Mouse (Mus musculus) lung, embryonic 14.5 days (tissue): ENCODE data around the gene Tmem141. TPM values are rescaled to one million over a fixed set of nuclear protein-coding genes. Genes with fewer than 3 reads are reported as not detected.

Experiments used
- ATAC-seq: fragments of 200-750 bp; cut with Nextera tagmentation; 2 replicates; pipeline ENCODE4 v1.8.0; 2017; ENCODE audit warnings: mild to moderate bottlenecking, moderate TSS enrichment, moderate library complexity; ENCODE audit not compliant: insufficient read depth
- DNase-seq: peaks from one replicate; pipeline ENCODE4 v3.0.0-alpha.2; 2015
- H3K27ac ChIP-seq: fragments of 300-500 bp; sonication (generic); 2 replicates; pipeline ENCODE4 v1.5.1; 2014; ENCODE audit warnings: low read depth, mild to moderate bottlenecking, moderate library complexity
- H3K27me3 ChIP-seq: fragments of 300-500 bp; sonication (generic); 2 replicates; pipeline ENCODE4 v1.6.1; 2014; ENCODE audit warnings: low read length, control low read depth; ENCODE audit not compliant: insufficient read depth
- H3K36me3 ChIP-seq: fragments of 300-500 bp; sonication (generic); 2 replicates; pipeline ENCODE4 v1.6.1; 2014; ENCODE audit warnings: control low read depth; ENCODE audit not compliant: insufficient read depth
- H3K4me1 ChIP-seq: fragments of 300-500 bp; sonication (generic); 2 replicates; pipeline ENCODE4 v1.6.1; 2014; ENCODE audit warnings: antibody characterized with exemption, control low read depth; ENCODE audit not compliant: insufficient read depth
- H3K4me2 ChIP-seq: fragments of 300-500 bp; sonication (generic); 2 replicates; pipeline ENCODE4 v1.6.1; 2014; ENCODE audit warnings: mild to moderate bottlenecking
- H3K4me3 ChIP-seq: fragments of 300-500 bp; sonication (generic); 2 replicates; pipeline ENCODE4 v1.5.1; 2014; ENCODE audit warnings: low read depth, low read length
- H3K9ac ChIP-seq: fragments of 300-500 bp; sonication (generic); 2 replicates; pipeline ENCODE4 v1.6.1; 2014
- H3K9me3 ChIP-seq: fragments of 300-500 bp; sonication (generic); 2 replicates; pipeline ENCODE4 v1.6.1; 2016; ENCODE audit warnings: low read depth, low read length, control low read depth
- CTCF ChIP-seq: IDR thresholded peaks from 2 replicates; pipeline ENCODE4 v1.5.1; 2016; ENCODE audit warnings: antibody characterized with exemption, low read depth
- WGBS: fragments of 180-500 bp; shearing (Covaris S2); extraction: QIAGEN DNeasy Blood & Tissue Kit; methylation state at CpG from one replicate; pipeline ENCODE4 v1.1.7; 2014; 5-methylcytosine and 5-hydroxymethylcytosine counted together
- polyA plus RNA-seq: library from polyadenylated mRNA; unstranded; fragments of >200 nt; fragmentation: Nextera tagmentation; extraction: Ambion mirVana; gene quantifications from 2 replicates; pipeline ENCODE4 v1.2.1, GENCODE M21; 2014

The Tmem141 gene
- polyA plus RNA-seq, 1 experiment from 2014 or later, result 26.0 TPM

DNA sequence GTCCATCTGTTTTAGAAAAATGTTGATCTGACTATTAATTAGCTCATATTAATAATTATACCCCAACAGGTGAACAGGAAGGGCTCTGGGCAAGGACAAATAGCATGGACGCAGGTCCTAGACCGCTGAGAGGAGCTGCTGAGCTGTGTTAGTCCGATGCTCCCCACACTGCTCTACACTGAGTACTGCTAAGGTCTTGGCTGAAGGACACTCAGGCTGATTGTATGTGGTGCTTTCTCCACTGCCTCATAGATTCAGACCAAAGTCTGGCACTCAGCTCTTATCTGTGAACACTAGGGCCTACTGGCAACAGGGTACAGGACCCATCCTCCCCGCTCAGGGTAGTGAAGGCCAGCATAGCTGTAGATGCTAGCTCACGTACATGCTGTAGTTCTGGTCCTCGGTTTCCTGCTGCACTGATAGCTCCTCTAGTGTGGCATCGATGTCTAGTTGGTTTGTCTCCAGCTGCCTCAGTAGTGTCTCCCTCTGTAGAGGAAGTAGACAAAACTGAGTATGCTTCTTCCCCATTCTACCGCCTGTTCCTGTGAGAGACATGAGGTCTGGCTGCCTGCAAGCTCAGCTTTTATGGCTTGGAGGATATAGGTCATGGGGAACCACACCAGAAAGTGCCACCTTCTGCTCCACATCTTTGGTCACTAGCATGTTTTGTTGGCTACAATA lies 33.4 kb downstream of the Tmem141 start:
- Histone ChIP-seq H3K36me3 (peaks cover 93% of the 10 kb centered on the region), H3K4me3 (no peak overlapping the region), H3K27me3 (no peaks in the 10 kb centered on the region), H3K9me3 (no peaks in the 10 kb centered on the region), H3K4me1 (no peaks in the 10 kb centered on the region), H3K4me2 (no peak overlapping the region), H3K27ac (no peak overlapping the region), H3K9ac (no peak overlapping the region)
- DNase-seq (no peak), ATAC-seq (no peak)
- no peak for TF ChIP-seq CTCF
- 92% methylated on average over 8 of the region's 8 CpGs for WGBS

GRCm38 (mm10) chr2:25587290-25587689 lies 34.5 kb downstream of the Tmem141 start:
- no peaks in the 10 kb centered on the region for H3K27me3 ChIP-seq
- ATAC-seq, result no peak
- H3K4me2 ChIP-seq, result no peak overlapping the region
- WGBS, result 88% methylated on average over 8 of the region's 8 CpGs
- peaks cover 90% of the 10 kb centered on the region for H3K36me3 ChIP-seq
- no peaks in the 10 kb centered on the region for H3K4me1 ChIP-seq
- no peak overlapping the region for H3K27ac ChIP-seq
- no peak overlapping the region for H3K4me3 ChIP-seq
- no peak for TF ChIP-seq CTCF
- no peak for DNase-seq
- H3K9me3 ChIP-seq, result no peaks in the 10 kb centered on the region
- no peak overlapping the region for H3K9ac ChIP-seq

DNA sequence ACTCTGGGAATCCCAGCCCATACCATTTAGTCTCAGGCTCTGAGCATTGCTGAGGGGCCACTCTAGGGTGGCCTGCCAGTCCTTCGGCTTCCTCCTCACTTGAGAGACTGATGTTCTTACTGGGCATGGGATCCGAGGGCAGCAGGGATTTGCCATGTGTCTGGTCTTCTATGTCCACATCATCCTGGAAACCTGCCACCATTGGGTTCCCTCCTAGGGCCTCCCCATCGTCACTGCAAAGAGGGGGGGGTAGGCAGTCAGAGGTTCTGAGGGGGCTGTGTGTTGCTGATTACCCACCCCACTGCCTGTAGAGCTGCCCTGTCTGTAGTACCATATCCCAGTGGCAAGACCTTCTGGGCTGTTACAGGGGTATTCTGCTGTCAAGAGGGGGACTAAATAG lies 36.2 kb downstream of the Tmem141 start:
- no peak for DNase-seq
- no peaks in the 10 kb centered on the region for H3K9me3 ChIP-seq
- no peak overlapping the region for H3K4me2 ChIP-seq
- no peak for ATAC-seq
- no peak overlapping the region for H3K9ac ChIP-seq
- no peak overlapping the region for H3K27ac ChIP-seq
- TF ChIP-seq CTCF, result no peak
- H3K36me3 ChIP-seq, result peaks cover 73% of the 10 kb centered on the region
- H3K4me1 ChIP-seq, result 0 out of 2 replicates have a peak, but pooled peaks cover 3% of the 10 kb centered on the region
- peaks cover 8% of the 10 kb centered on the region for H3K27me3 ChIP-seq
- no peak overlapping the region for H3K4me3 ChIP-seq
- WGBS, result 76% methylated on average over 3 of the region's 3 CpGs

GRCm38 (mm10) chr2:25584856-25585255 lies 36.9 kb downstream of the Tmem141 start:
- WGBS, result 72% methylated on average over 4 of the region's 4 CpGs
- Histone ChIP-seq H3K4me2 (no peak overlapping the region), H3K9me3 (no peaks in the 10 kb centered on the region), H3K4me1 (0 out of 2 replicates have a peak, but pooled peaks cover 3% of the 10 kb centered on the region), H3K27me3 (peaks cover 16% of the 10 kb centered on the region), H3K4me3 (no peak overlapping the region), H3K27ac (no peak overlapping the region), H3K36me3 (peaks cover 65% of the 10 kb centered on the region), H3K9ac (no peak overlapping the region)
- no peak for TF ChIP-seq CTCF
- no peak for ATAC-seq
- no peak for DNase-seq

GRCm38 (mm10) chr2:25584152-25584551 lies 37.7 kb downstream of the Tmem141 start:
- H3K9ac ChIP-seq, result no peak overlapping the region
- WGBS, result 84% methylated on average over 3 of the region's 3 CpGs
- no peak overlapping the region for H3K27ac ChIP-seq
- H3K27me3 ChIP-seq, result peaks cover 23% of the 10 kb centered on the region
- TF ChIP-seq CTCF, result no peak
- ATAC-seq (no peak), DNase-seq (no peak)
- no peak overlapping the region for H3K4me2 ChIP-seq
- H3K9me3 ChIP-seq, result no peaks in the 10 kb centered on the region
- peaks cover 58% of the 10 kb centered on the region for H3K36me3 ChIP-seq
- H3K4me1 ChIP-seq, result 0 out of 2 replicates have a peak, but pooled peaks cover 3% of the 10 kb centered on the region
- H3K4me3 ChIP-seq, result no peak overlapping the region

GRCm38 (mm10) chr2:25583571-25583970 lies 38.2 kb downstream of the Tmem141 start:
- DNase-seq (no peak), ATAC-seq (no peak)
- H3K9me3 ChIP-seq, result no peaks in the 10 kb centered on the region
- WGBS, result 62% methylated on average over 4 of the region's 4 CpGs
- 0 out of 2 replicates have a peak, but pooled peaks cover 3% of the 10 kb centered on the region for H3K4me1 ChIP-seq
- H3K9ac ChIP-seq, result no peak overlapping the region
- H3K4me3 ChIP-seq, result no peak overlapping the region
- no peak for TF ChIP-seq CTCF
- peaks cover 29% of the 10 kb centered on the region for H3K27me3 ChIP-seq
- H3K36me3 ChIP-seq, result peaks cover 56% of the 10 kb centered on the region
- H3K4me2 ChIP-seq, result no peak overlapping the region
- no peak overlapping the region for H3K27ac ChIP-seq

DNA sequence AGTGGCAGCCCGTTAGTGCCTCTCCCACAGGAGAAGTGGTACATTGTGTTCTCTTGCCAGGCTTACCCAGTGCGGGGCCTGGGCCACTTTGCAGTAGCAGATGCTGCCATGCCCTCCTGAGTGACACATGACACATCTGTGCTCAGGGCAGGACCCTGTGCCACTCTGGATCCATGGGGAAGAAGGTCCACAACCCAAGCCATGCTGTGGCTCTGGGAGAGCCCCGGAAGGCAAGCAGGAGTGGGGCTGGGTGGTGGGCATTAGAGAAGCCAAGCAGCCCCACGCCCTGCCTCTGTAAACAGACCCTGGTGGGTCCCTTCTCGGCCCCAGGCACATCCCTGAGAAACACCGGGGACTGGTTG lies 38.7 kb downstream of the Tmem141 start:
- Histone ChIP-seq H3K4me2 (no peak overlapping the region), H3K27me3 (peaks cover 33% of the 10 kb centered on the region), H3K27ac (no peak overlapping the region), H3K4me1 (0 out of 2 replicates have a peak, but pooled peaks cover 3% of the 10 kb centered on the region), H3K9ac (no peak overlapping the region), H3K36me3 (peaks cover 51% of the 10 kb centered on the region), H3K9me3 (no peaks in the 10 kb centered on the region), H3K4me3 (no peak overlapping the region)
- WGBS, result 71% methylated on average over 6 of the region's 6 CpGs
- ATAC-seq (no peak), DNase-seq (no peak)
- no peak for TF ChIP-seq CTCF
